Mouse (Mus musculus) liver, embryonic 13.5 days (tissue): Measurements from ENCODE around the gene Ssbp3. TPM values are rescaled to one million over a fixed set of nuclear protein-coding genes. Genes with fewer than 3 reads are reported as not detected.

Experiments
- ATAC-seq: fragments of 200-750 bp; cut with Nextera tagmentation; 2 replicates; pipeline ENCODE4 v1.8.0; 2017; ENCODE audit warnings: low read depth, mild to moderate bottlenecking, moderate number of reproducible peaks, moderate library complexity
- DNase-seq: peaks from one replicate; pipeline ENCODE4 v3.0.0; 2022
- H3K27ac ChIP-seq: fragments of 300-500 bp; sonication (generic); 2 replicates; pipeline ENCODE4 v1.5.1; 2015; ENCODE audit warnings: moderate library complexity, mild to moderate bottlenecking, inconsistent platforms
- H3K27me3 ChIP-seq: fragments of 300-500 bp; sonication (generic); 2 replicates; pipeline ENCODE4 v1.6.1; 2015; ENCODE audit warnings: mild to moderate bottlenecking, inconsistent platforms
- H3K36me3 ChIP-seq: fragments of 300-500 bp; sonication (generic); 2 replicates; pipeline ENCODE4 v1.6.1; 2015; ENCODE audit warnings: mild to moderate bottlenecking, inconsistent platforms
- H3K4me1 ChIP-seq: fragments of 300-500 bp; sonication (generic); replicated peaks from 2 replicates; pipeline ENCODE4 v1.6.1; 2015; ENCODE audit warnings: inconsistent platforms
- H3K4me2 ChIP-seq: fragments of 300-500 bp; sonication (generic); 2 replicates; pipeline ENCODE4 v1.6.1; 2015; ENCODE audit warnings: inconsistent platforms, mild to moderate bottlenecking, moderate library complexity
- H3K4me3 ChIP-seq: fragments of 300-500 bp; sonication (generic); replicated peaks from 2 replicates; pipeline ENCODE4 v1.5.1; 2015; ENCODE audit warnings: mild to moderate bottlenecking, inconsistent platforms
- H3K9ac ChIP-seq: fragments of 300-500 bp; sonication (generic); 2 replicates; pipeline ENCODE4 v1.6.1; 2015; ENCODE audit warnings: mild to moderate bottlenecking, inconsistent platforms
- H3K9me3 ChIP-seq: fragments of 300-500 bp; sonication (generic); replicated peaks from 2 replicates; pipeline ENCODE4 v1.6.1; 2016; ENCODE audit warnings: inconsistent platforms
- WGBS: fragments of 180-500 bp; shearing (Covaris S2); methylation state at CpG from one replicate; pipeline ENCODE4 v1.1.7; 2015; ENCODE audit not compliant: insufficient replicate concordance; 5-methylcytosine and 5-hydroxymethylcytosine counted together
- polyA plus RNA-seq: library from polyadenylated mRNA; unstranded; fragments of >200 nt; fragmentation: Nextera tagmentation; extraction: Ambion mirVana; gene quantifications from 2 replicates; pipeline ENCODE4 v1.2.1, GENCODE M21; 2015

Ssbp3 gene
- polyA plus RNA-seq, 1 experiment from 2014 or later, result 55.5 TPM

GRCm38 (mm10) chr4:107058781-107059180 is 148.3 kb downstream of the Ssbp3 start:
- ATAC-seq, result no peak
- H3K36me3 ChIP-seq, result peaks cover 81% of the 10 kb centered on the region
- H3K27ac ChIP-seq, result no peak overlapping the region
- no peak overlapping the region for H3K9ac ChIP-seq
- H3K4me2 ChIP-seq, result no peak overlapping the region
- no peaks in the 10 kb centered on the region for H3K27me3 ChIP-seq
- H3K4me1 ChIP-seq, result no peaks in the 10 kb centered on the region
- DNase-seq, result no peak
- no peak overlapping the region for H3K4me3 ChIP-seq
- 53% methylated on average over 6 of the region's 6 CpGs for WGBS
- H3K9me3 ChIP-seq, result no peaks in the 10 kb centered on the region

- H3K4me2 ChIP-seq, result no peak overlapping the region
- no peak overlapping the region for H3K27ac ChIP-seq
- WGBS, result 73% methylated on average over 4 of the region's 4 CpGs
- ATAC-seq (no peak), DNase-seq (no peak)
- H3K9me3 ChIP-seq, result no peaks in the 10 kb centered on the region
- H3K36me3 ChIP-seq, result peaks cover 78% of the 10 kb centered on the region
- H3K4me3 ChIP-seq, result no peak overlapping the region
- peaks cover 23% of the 10 kb centered on the region for H3K4me1 ChIP-seq
- no peak overlapping the region for H3K9ac ChIP-seq
- H3K27me3 ChIP-seq, result no peaks in the 10 kb centered on the region
These were observed 151.1 kb downstream of the Ssbp3 start for GRCm38 (mm10) chr4:107061560-107061959.

GRCm38 (mm10) chr4:107063214-107063613 is 152.7 kb downstream of the Ssbp3 start:
- H3K36me3 ChIP-seq, result peaks cover 62% of the 10 kb centered on the region
- ATAC-seq (no peak), DNase-seq (no peak)
- peaks cover 34% of the 10 kb centered on the region for H3K4me1 ChIP-seq
- no peaks in the 10 kb centered on the region for H3K9me3 ChIP-seq
- H3K9ac ChIP-seq, result no peak overlapping the region
- no peak overlapping the region for H3K4me2 ChIP-seq
- WGBS, result 67% methylated on average over 3 of the region's 3 CpGs
- no peaks in the 10 kb centered on the region for H3K27me3 ChIP-seq
- no peak overlapping the region for H3K4me3 ChIP-seq
- H3K27ac ChIP-seq, result no peak overlapping the region

DNA sequence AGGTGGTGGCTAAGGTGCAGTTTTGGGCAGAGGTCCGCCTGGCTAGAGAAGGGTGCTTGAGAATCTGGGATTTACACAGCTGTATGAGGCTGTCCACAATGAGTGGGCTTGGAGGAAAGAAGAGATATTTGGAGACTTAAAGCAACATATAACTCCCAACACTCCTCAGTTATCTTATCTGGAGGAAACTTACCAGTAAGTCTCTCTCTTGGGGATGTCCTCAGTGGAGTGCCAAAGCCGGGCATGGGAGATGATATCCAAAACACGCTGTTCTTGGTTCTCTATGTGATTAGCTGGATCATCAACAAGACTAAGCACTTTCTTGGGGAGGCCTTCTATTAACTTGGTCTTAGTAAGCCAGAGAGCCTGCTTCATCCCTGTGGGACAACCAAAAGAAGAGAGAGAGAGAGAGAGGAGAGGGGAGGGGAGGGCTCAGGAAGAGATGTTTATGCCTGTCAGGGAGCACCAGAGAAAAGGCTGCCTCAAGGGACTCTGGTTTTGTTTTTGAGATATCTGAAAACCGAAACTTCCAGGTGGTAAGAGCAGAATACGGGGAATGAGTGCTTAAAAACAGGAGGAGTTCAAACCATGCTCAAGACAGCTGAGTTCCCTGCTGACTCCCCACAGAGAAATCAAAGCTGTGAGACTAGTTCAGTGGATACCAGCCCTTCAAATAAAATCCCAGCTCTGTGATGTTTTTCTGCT is 154.0 kb downstream of the Ssbp3 start:
- Histone ChIP-seq H3K9me3 (no peaks in the 10 kb centered on the region), H3K4me3 (no peak overlapping the region), H3K4me2 (no peak overlapping the region), H3K27me3 (no peaks in the 10 kb centered on the region), H3K27ac (no peak overlapping the region), H3K36me3 (peaks cover 49% of the 10 kb centered on the region), H3K4me1 (peaks cover 34% of the 10 kb centered on the region), H3K9ac (no peak overlapping the region)
- no peak for ATAC-seq
- DNase-seq, result no peak
- WGBS, result 58% methylated on average over 5 of the region's 5 CpGs

- H3K27ac ChIP-seq, result no peak within 1 kb of the TSS
- DNase-seq (peak; percentile 97), ATAC-seq (peak; percentile 94)
- peak within 1 kb of the TSS; percentile 85 for H3K4me3 ChIP-seq
- H3K9ac ChIP-seq, result peak within 1 kb of the TSS; percentile 86
- peak within 1 kb of the TSS; percentile 99 for H3K4me2 ChIP-seq
- peaks cover 34% of the 10 kb centered on the region for H3K4me1 ChIP-seq
- no peaks in the 10 kb centered on the region for H3K27me3 ChIP-seq
- H3K36me3 ChIP-seq, result peaks cover 31% of the 10 kb centered on the region
- H3K9me3 ChIP-seq, result no peaks in the 10 kb centered on the region
- WGBS, result under 1% methylated on average over 60 of the region's 60 CpGs
These were observed 156.0 kb downstream of the Ssbp3 start, which contains the start of the genes Mrpl37 and Cyb5rl for GRCm38 (mm10) chr4:107066252-107067124. TSS of gene Mrpl37 (minus strand) at chr4:107066868. TSS of gene Cyb5rl (plus strand) at chr4:107066988.

- Histone ChIP-seq H3K27ac (no peak overlapping the region), H3K36me3 (peaks cover 23% of the 10 kb centered on the region), H3K9me3 (no peaks in the 10 kb centered on the region), H3K9ac (peak overlapping the region; percentile 81), H3K4me1 (peaks cover 34% of the 10 kb centered on the region), H3K4me3 (peak overlapping the region; percentile 85), H3K27me3 (no peaks in the 10 kb centered on the region), H3K4me2 (peak overlapping the region; percentile 99)
- WGBS, result 4% methylated on average over 33 of the region's 33 CpGs
- peak; percentile 30 for ATAC-seq
- no peak for DNase-seq
These were observed 156.8 kb downstream of the Ssbp3 start for GRCm38 (mm10) chr4:107067151-107067840.

DNA sequence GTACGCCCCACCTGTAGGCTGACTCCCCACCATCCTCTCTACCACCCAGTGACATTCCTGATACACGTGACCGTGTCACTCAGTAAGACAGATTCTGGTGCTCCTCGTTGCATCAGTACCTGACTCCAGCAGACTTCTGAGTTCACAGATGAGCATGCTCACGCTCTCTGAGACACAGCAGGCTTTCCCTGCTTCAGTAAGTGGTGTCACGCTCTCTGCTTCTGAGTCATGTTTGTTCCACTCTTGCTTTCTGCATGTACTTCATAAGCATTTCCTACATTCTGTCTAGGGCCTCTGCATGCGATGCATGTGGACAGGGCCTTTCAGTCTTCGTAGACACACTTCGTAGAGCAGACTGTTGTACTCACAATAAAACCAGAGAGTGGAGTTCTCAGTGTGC is 161.8 kb downstream of the Ssbp3 start:
- WGBS, result 77% methylated on average over 9 of the region's 9 CpGs
- no peak for ATAC-seq

DNA sequence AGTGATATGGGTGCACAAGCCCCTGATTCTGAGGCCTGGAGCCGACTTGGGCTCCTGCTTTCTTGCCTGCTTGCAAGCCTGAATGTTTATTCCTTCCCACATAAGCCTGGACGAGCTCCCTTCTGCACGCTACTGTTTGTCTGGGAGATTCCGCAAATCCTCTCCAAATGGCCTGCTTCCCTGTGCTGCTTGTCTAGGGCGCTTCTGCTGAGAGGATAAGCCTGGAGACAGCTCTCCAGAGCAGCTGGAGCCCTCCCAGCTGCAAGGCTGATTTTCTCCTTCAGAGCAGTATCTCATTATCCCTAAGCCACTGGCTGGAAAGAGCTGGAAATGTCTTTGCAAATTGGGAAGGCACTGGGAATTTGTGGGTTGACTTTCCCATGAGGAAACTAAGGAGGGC is 165.0 kb downstream of the Ssbp3 start:
- no peak overlapping the region for H3K4me3 ChIP-seq
- H3K9ac ChIP-seq, result no peak overlapping the region
- H3K9me3 ChIP-seq, result no peaks in the 10 kb centered on the region
- no peak overlapping the region for H3K27ac ChIP-seq
- WGBS, result 74% methylated on average over 5 of the region's 5 CpGs
- no peak overlapping the region for H3K4me2 ChIP-seq
- H3K4me1 ChIP-seq, result no peaks in the 10 kb centered on the region
- DNase-seq (no peak), ATAC-seq (no peak)
- H3K27me3 ChIP-seq, result no peaks in the 10 kb centered on the region
- no peaks in the 10 kb centered on the region for H3K36me3 ChIP-seq

More for the DNA sequence above, 161.8 kb downstream of the Ssbp3 start:
- no peak overlapping the region for H3K4me3 ChIP-seq
- H3K27ac ChIP-seq, result no peak overlapping the region
- no peak overlapping the region for H3K4me2 ChIP-seq
- peaks cover 6% of the 10 kb centered on the region for H3K4me1 ChIP-seq
- no peak overlapping the region for H3K9ac ChIP-seq
- H3K9me3 ChIP-seq, result no peaks in the 10 kb centered on the region
- no peaks in the 10 kb centered on the region for H3K27me3 ChIP-seq
- no peak for DNase-seq
- H3K36me3 ChIP-seq, result no peaks in the 10 kb centered on the region

- H3K27me3 ChIP-seq, result 0 out of 2 replicates have a peak, but pooled peaks cover 2% of the 10 kb centered on the region
- H3K36me3 ChIP-seq, result no peaks in the 10 kb centered on the region
- no peak overlapping the region for H3K27ac ChIP-seq
- H3K9me3 ChIP-seq, result no peaks in the 10 kb centered on the region
- H3K9ac ChIP-seq, result no peak overlapping the region
- 70% methylated on average over 4 of the region's 4 CpGs for whole genome bisulfite sequencing
- DNase-seq (no peak), ATAC-seq (no peak)
- no peak overlapping the region for H3K4me2 ChIP-seq
- H3K4me1 ChIP-seq, result no peaks in the 10 kb centered on the region; the same call in 1 of the 2 replicates
- no peak overlapping the region for H3K4me3 ChIP-seq
These were observed 168.4 kb downstream of the Ssbp3 start for GRCm38 (mm10) chr4:107078894-107079293.

- Histone ChIP-seq H3K4me1 (peaks cover 5% of the 10 kb centered on the region), H3K36me3 (no peaks in the 10 kb centered on the region), H3K9me3 (no peaks in the 10 kb centered on the region), H3K4me2 (no peak overlapping the region), H3K27me3 (0 out of 2 replicates have a peak, but pooled peaks cover 2% of the 10 kb centered on the region), H3K9ac (no peak overlapping the region), H3K4me3 (no peak overlapping the region), H3K27ac (no peak overlapping the region)
- ATAC-seq (no peak), DNase-seq (no peak)
These were observed 169.2 kb downstream of the Ssbp3 start for GRCm38 (mm10) chr4:107079716-107080115.

- no peak for ATAC-seq
These were observed 171.7 kb downstream of the Ssbp3 start for GRCm38 (mm10) chr4:107082185-107082584.

More at GRCm38 (mm10) chr4:107082185-107082584, 171.7 kb downstream of the Ssbp3 start:
- 71% methylated on average over 3 of the region's 3 CpGs for WGBS
- no peak overlapping the region for H3K27ac ChIP-seq
- no peaks in the 10 kb centered on the region for H3K9me3 ChIP-seq
- no peak overlapping the region for H3K9ac ChIP-seq
- peaks cover 9% of the 10 kb centered on the region for H3K4me1 ChIP-seq
- no peak for DNase-seq
- H3K4me2 ChIP-seq, result no peak overlapping the region
- H3K4me3 ChIP-seq, result no peak overlapping the region
- 0 out of 2 replicates have a peak, but pooled peaks cover 2% of the 10 kb centered on the region for H3K27me3 ChIP-seq
- no peaks in the 10 kb centered on the region for H3K36me3 ChIP-seq
